Mouse (Mus musculus): ENCODE measurements around the gene Zfp668. TPM values are rescaled to one million over a fixed set of nuclear protein-coding genes. Genes with fewer than 3 reads are reported as not detected.

Zfp668 gene
- 16.4 TPM in 2 replicates for polyA plus RNA-seq (2015; fragmentation: Nextera tagmentation; extraction: Ambion mirVana)

GRCm38 (mm10) chr7:127876467-127877348, at the start of gene Zfp668:
TSS of gene Zfp668 (minus strand) at chr7:127876828.
- under 1% methylated on average over 60 of the region's 60 CpGs for WGBS
- H3K4me3 ChIP-seq, result peak within 1 kb of the TSS; percentile 97
- peak within 1 kb of the TSS; percentile 99 for H3K27ac ChIP-seq
- peak; percentile 69 for ATAC-seq (ENCODE audit: insufficient number of reproducible peaks, low FRiP score, low TSS enrichment, low read depth)
- H3K27me3 ChIP-seq, result no peaks in the 10 kb centered on the region
- H3K36me3 ChIP-seq, result peaks cover 35% of the 10 kb centered on the region
- H3K4me2 ChIP-seq, result peak within 1 kb of the TSS; percentile 76
- peaks cover 19% of the 10 kb centered on the region for H3K4me1 ChIP-seq
- peak within 1 kb of the TSS; percentile 96 for H3K9ac ChIP-seq
- H3K9me3 ChIP-seq, result no peaks in the 10 kb centered on the region

GRCm38 (mm10) chr7:127926066-127926465, 49.4 kb upstream of the Zfp668 start:
- Histone ChIP-seq H3K9ac (no peak overlapping the region), H3K9me3 (no peaks in the 10 kb centered on the region), H3K4me1 (peaks cover 17% of the 10 kb centered on the region), H3K4me3 (no peak overlapping the region), H3K27me3 (peaks cover 28% of the 10 kb centered on the region), H3K27ac (no peak overlapping the region), H3K36me3 (peaks cover 52% of the 10 kb centered on the region), H3K4me2 (no peak overlapping the region)
- ATAC-seq (ENCODE audit: insufficient number of reproducible peaks, low FRiP score, low TSS enrichment, low read depth), result no peak
- WGBS, result 88% methylated on average over 8 of the region's 8 CpGs

GRCm38 (mm10) chr7:127925252-127925651, 48.6 kb upstream of the Zfp668 start:
- Histone ChIP-seq H3K4me2 (no peak overlapping the region), H3K27me3 (peaks cover 27% of the 10 kb centered on the region), H3K4me1 (peaks cover 16% of the 10 kb centered on the region), H3K36me3 (peaks cover 56% of the 10 kb centered on the region), H3K27ac (no peak overlapping the region), H3K9me3 (no peaks in the 10 kb centered on the region), H3K4me3 (no peak overlapping the region), H3K9ac (no peak overlapping the region)
- no peak for ATAC-seq (ENCODE audit: insufficient number of reproducible peaks, low FRiP score, low TSS enrichment, low read depth)
- 69% methylated on average over 5 of the region's 5 CpGs for WGBS

GRCm38 (mm10) chr7:127923714-127924113, 47.1 kb upstream of the Zfp668 start:
- H3K4me1 ChIP-seq, result peaks cover 2% of the 10 kb centered on the region; the same call in 1 of the 2 replicates
- H3K9ac ChIP-seq, result no peak overlapping the region
- peaks cover 12% of the 10 kb centered on the region; the same call in 1 of the 2 replicates for H3K27me3 ChIP-seq
- no peak overlapping the region for H3K27ac ChIP-seq
- peaks cover 63% of the 10 kb centered on the region for H3K36me3 ChIP-seq
- no peak overlapping the region for H3K4me3 ChIP-seq
- no peaks in the 10 kb centered on the region for H3K9me3 ChIP-seq
- 88% methylated on average over 5 of the region's 5 CpGs for WGBS
- H3K4me2 ChIP-seq, result no peak overlapping the region
- no peak for ATAC-seq (ENCODE audit: insufficient number of reproducible peaks, low FRiP score, low TSS enrichment, low read depth)

GRCm38 (mm10) chr7:127922451-127923275, 46.0 kb upstream of the Zfp668 start:
- Histone ChIP-seq H3K27me3 (peaks cover 2% of the 10 kb centered on the region; the same call in 1 of the 2 replicates), H3K9me3 (no peaks in the 10 kb centered on the region), H3K36me3 (peaks cover 68% of the 10 kb centered on the region), H3K9ac (no peak overlapping the region), H3K27ac (no peak overlapping the region), H3K4me3 (no peak overlapping the region), H3K4me1 (no peaks in the 10 kb centered on the region), H3K4me2 (no peak overlapping the region)
- 71% methylated on average over 6 of the region's 6 CpGs for WGBS
- no peak for ATAC-seq (ENCODE audit: insufficient number of reproducible peaks, low FRiP score, low TSS enrichment, low read depth)

- Histone ChIP-seq H3K27ac (no peak overlapping the region), H3K36me3 (peaks cover 69% of the 10 kb centered on the region), H3K9ac (no peak overlapping the region), H3K4me2 (no peak overlapping the region), H3K9me3 (no peaks in the 10 kb centered on the region), H3K27me3 (no peaks in the 10 kb centered on the region), H3K4me3 (no peak overlapping the region), H3K4me1 (no peaks in the 10 kb centered on the region)
- 70% methylated on average over 8 of the region's 8 CpGs for whole genome bisulfite sequencing
- no peak for ATAC-seq (ENCODE audit: insufficient number of reproducible peaks, low FRiP score, low TSS enrichment, low read depth)
Observed at GRCm38 (mm10) chr7:127921516-127921915, 44.9 kb upstream of the Zfp668 start.

GRCm38 (mm10) chr7:127919290-127919689, 42.7 kb upstream of the Zfp668 start:
- no peak for ATAC-seq (ENCODE audit: insufficient number of reproducible peaks, low FRiP score, low TSS enrichment, low read depth)
- Histone ChIP-seq H3K4me2 (no peak overlapping the region), H3K27me3 (no peaks in the 10 kb centered on the region), H3K4me1 (no peaks in the 10 kb centered on the region), H3K4me3 (no peak overlapping the region), H3K9ac (no peak overlapping the region), H3K9me3 (no peaks in the 10 kb centered on the region), H3K36me3 (peaks cover 62% of the 10 kb centered on the region), H3K27ac (no peak overlapping the region)
- 80% methylated on average over 7 of the region's 7 CpGs for WGBS

- Histone ChIP-seq H3K36me3 (peaks cover 56% of the 10 kb centered on the region), H3K4me1 (peaks cover under 1% of the 10 kb centered on the region), H3K9me3 (no peaks in the 10 kb centered on the region), H3K27me3 (no peaks in the 10 kb centered on the region), H3K4me3 (no peak overlapping the region), H3K27ac (no peak overlapping the region), H3K9ac (no peak overlapping the region), H3K4me2 (no peak overlapping the region)
- 53% methylated on average over 3 of the region's 3 CpGs for WGBS
- ATAC-seq (ENCODE audit: insufficient number of reproducible peaks, low FRiP score, low TSS enrichment, low read depth), result no peak
Observed at GRCm38 (mm10) chr7:127918203-127918602, 41.6 kb upstream of the Zfp668 start.

GRCm38 (mm10) chr7:127915293-127915692, 38.7 kb upstream of the Zfp668 start:
- Histone ChIP-seq H3K27ac (no peak overlapping the region), H3K9ac (no peak overlapping the region), H3K9me3 (no peaks in the 10 kb centered on the region), H3K4me1 (peaks cover 7% of the 10 kb centered on the region), H3K4me2 (no peak overlapping the region), H3K4me3 (no peak overlapping the region), H3K36me3 (peaks cover 37% of the 10 kb centered on the region), H3K27me3 (no peaks in the 10 kb centered on the region)
- ATAC-seq (ENCODE audit: insufficient number of reproducible peaks, low FRiP score, low TSS enrichment, low read depth), result no peak
- WGBS, result 84% methylated on average over 12 of the region's 12 CpGs

- peak overlapping the region; percentile 62 for H3K4me2 ChIP-seq
- WGBS, result 18% methylated on average over 4 of the region's 4 CpGs
- H3K36me3 ChIP-seq, result peaks cover 47% of the 10 kb centered on the region
- H3K4me3 ChIP-seq, result peak overlapping the region; percentile 94
- H3K27ac ChIP-seq, result peak overlapping the region; percentile 94
- H3K27me3 ChIP-seq, result no peaks in the 10 kb centered on the region
- H3K9ac ChIP-seq, result peak overlapping the region; percentile 87
- ATAC-seq (ENCODE audit: insufficient number of reproducible peaks, low FRiP score, low TSS enrichment, low read depth), result no peak
- H3K4me1 ChIP-seq, result peaks cover 7% of the 10 kb centered on the region
- no peaks in the 10 kb centered on the region for H3K9me3 ChIP-seq
Observed at GRCm38 (mm10) chr7:127912938-127913337, 36.3 kb upstream of the Zfp668 start.

- Histone ChIP-seq H3K4me3 (peak within 1 kb of the TSS; percentile 94), H3K9ac (peak within 1 kb of the TSS; percentile 87), H3K4me1 (peaks cover 7% of the 10 kb centered on the region), H3K36me3 (peaks cover 49% of the 10 kb centered on the region), H3K27ac (peak within 1 kb of the TSS; percentile 94), H3K4me2 (peak within 1 kb of the TSS; percentile 62), H3K27me3 (no peaks in the 10 kb centered on the region), H3K9me3 (no peaks in the 10 kb centered on the region)
- ATAC-seq (ENCODE audit: insufficient number of reproducible peaks, low FRiP score, low TSS enrichment, low read depth), result peak; percentile 90
- WGBS, result 1% methylated on average over 40 of the region's 40 CpGs
Observed at GRCm38 (mm10) chr7:127912190-127912871, 35.7 kb upstream of the Zfp668 start, which contains the start of gene Kat8. TSS of gene Kat8 (plus strand) at chr7:127912516.

Measured in limb, embryonic 15.5 days (tissue).